Mouse (Mus musculus): ENCODE data around the gene Fhl1.
A peak's percentile ranks its signal among the peaks of the same experiment; 100 is the strongest.

Gene Fhl1

GRCm38 (mm10) chrX:56752144-56752543 is 20.6 kb downstream of the Fhl1 start:
- DNase-seq (ENCODE audit: low spot score in 2 of 2) = no peak

GRCm38 (mm10) chrX:56753317-56754289 is 22.0 kb downstream of the Fhl1 start:
- DNase-seq (ENCODE audit: low spot score in 2 of 2) = no peak

GRCm38 (mm10) chrX:56755646-56756045 is 24.1 kb downstream of the Fhl1 start:
- DNase-seq (ENCODE audit: low spot score in 2 of 2) = no peak

GRCm38 (mm10) chrX:56756352-56756751 is 24.8 kb downstream of the Fhl1 start:
- no peak for DNase-seq (ENCODE audit: low spot score in 2 of 2)

GRCm38 (mm10) chrX:56760257-56760760 is 28.7 kb downstream of the Fhl1 start:
- no peak for DNase-seq (ENCODE audit: low spot score in 2 of 2)

- DNase-seq (ENCODE audit: low spot score in 2 of 2) = no peak
These were observed 38.3 kb downstream of the Fhl1 start for GRCm38 (mm10) chrX:56769838-56770237.

GRCm38 (mm10) chrX:56771751-56772150 is 40.2 kb downstream of the Fhl1 start:
- no peak for DNase-seq (ENCODE audit: low spot score in 2 of 2)

GRCm38 (mm10) chrX:56773329-56773728 is 41.7 kb downstream of the Fhl1 start:
- DNase-seq (ENCODE audit: low spot score in 2 of 2) = no peak

GRCm38 (mm10) chrX:56786281-56787061 is 54.9 kb downstream of the Fhl1 start:
- DNase-seq (ENCODE audit: low spot score in 2 of 2) = no peak

- DNase-seq (ENCODE audit: low spot score in 2 of 2) = no peak
These were observed 55.9 kb downstream of the Fhl1 start for GRCm38 (mm10) chrX:56787486-56787885.

- no peak for DNase-seq (ENCODE audit: low spot score in 2 of 2)
These were observed 59.0 kb downstream of the Fhl1 start for GRCm38 (mm10) chrX:56790591-56790990.

- DNase-seq (ENCODE audit: low spot score in 2 of 2) = peak; percentile 12 to 35
These were observed 59.7 kb downstream of the Fhl1 start for GRCm38 (mm10) chrX:56791268-56791667.

- no peak for DNase-seq (ENCODE audit: low spot score in 2 of 2)
These were observed 90.4 kb downstream of the Fhl1 start, which contains the start of gene Map7d3 for GRCm38 (mm10) chrX:56821765-56822603. TSS of gene Map7d3 (minus strand) at chrX:56822326.

GRCm38 (mm10) chrX:56827492-56827891 is 95.9 kb downstream of the Fhl1 start:
- no peak for DNase-seq (ENCODE audit: low spot score in 2 of 2)

GRCm38 (mm10) chrX:56835842-56836241 is 104.3 kb downstream of the Fhl1 start:
- no peak for DNase-seq (ENCODE audit: low spot score in 2 of 2)

- no peak for DNase-seq (ENCODE audit: low spot score in 2 of 2)
These were observed 107.8 kb downstream of the Fhl1 start for GRCm38 (mm10) chrX:56839369-56839768.

- no peak for DNase-seq (ENCODE audit: low spot score in 2 of 2)
These were observed 109.7 kb downstream of the Fhl1 start for GRCm38 (mm10) chrX:56841255-56841654.

All from frontal cortex, postnatal 14 days (tissue).